Mouse (Mus musculus): ENCODE data around the gene Sowahb. TPM values are rescaled to one million over a fixed set of nuclear protein-coding genes. Genes with fewer than 3 reads are reported as not detected.

Sowahb gene
- polyA plus RNA-seq, 1 experiment from 2014 or later = 2.0 TPM

DNA sequence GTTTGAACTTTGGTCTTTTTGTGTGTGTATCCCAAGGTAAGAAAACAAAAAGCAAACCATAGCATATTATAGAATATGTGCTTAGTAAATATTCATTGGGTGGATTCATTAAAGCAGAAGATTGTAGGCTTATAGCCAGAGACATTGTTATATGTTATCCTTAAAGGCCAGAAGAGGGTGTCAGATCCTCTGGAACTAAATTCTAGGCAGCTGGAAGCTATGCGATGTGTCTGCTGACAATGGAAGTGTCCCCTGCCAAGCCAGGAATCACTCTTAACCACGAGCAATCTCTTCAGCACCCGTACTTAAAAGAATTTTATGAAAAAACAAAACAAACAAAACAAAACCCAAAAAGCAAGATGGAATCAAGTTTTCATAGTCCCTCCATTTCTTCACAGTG lies 27.1 kb downstream of the Sowahb start:
- Histone ChIP-seq H3K27ac (ENCODE audit: low read length) (no peak overlapping the region), H3K9ac (ENCODE audit: low read length) (no peak overlapping the region), H3K4me3 (replicated peaks; ENCODE audit: low read length) (no peak overlapping the region), H3K36me3 (ENCODE audit: control insufficient read depth, insufficient read depth, low read length) (no peaks in the 10 kb centered on the region), H3K4me1 (ENCODE audit: control insufficient read depth, insufficient read depth, low read length) (no peaks in the 10 kb centered on the region), H3K4me2 (ENCODE audit: low read depth, low read length) (no peak overlapping the region), H3K27me3 (ENCODE audit: control insufficient read depth, insufficient read depth, low read length) (no peaks in the 10 kb centered on the region), H3K9me3 (replicated peaks; ENCODE audit: control insufficient read depth, low read length) (no peaks in the 10 kb centered on the region)
- 43% methylated on average over 3 of the region's 3 CpGs for WGBS
- ATAC-seq (ENCODE audit: insufficient read depth, low FRiP score) = no peak

DNA sequence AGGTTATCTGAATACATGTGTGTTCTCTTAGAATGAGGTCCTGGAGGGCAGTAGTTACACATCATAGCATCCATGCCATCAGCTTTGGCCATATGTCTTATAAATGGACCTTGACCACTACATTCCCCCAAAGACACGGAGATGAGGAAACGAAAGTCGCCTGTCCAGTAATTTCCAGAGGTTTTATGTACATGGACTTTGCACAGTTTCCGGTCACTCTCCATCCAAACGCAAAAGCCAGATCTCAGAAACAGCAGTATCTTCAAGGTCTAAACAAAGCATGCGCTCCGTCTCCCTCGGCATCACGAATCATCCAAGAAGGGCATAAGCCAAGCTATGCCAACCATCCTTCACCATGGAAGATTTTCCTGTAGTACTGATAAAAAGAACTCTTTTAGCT lies 36.6 kb downstream of the Sowahb start:
- Histone ChIP-seq H3K27ac (ENCODE audit: low read length) (no peak overlapping the region), H3K9ac (ENCODE audit: low read length) (no peak overlapping the region), H3K27me3 (ENCODE audit: control insufficient read depth, insufficient read depth, low read length) (no peaks in the 10 kb centered on the region), H3K4me2 (ENCODE audit: low read depth, low read length) (no peak overlapping the region), H3K36me3 (ENCODE audit: control insufficient read depth, insufficient read depth, low read length) (no peaks in the 10 kb centered on the region), H3K9me3 (replicated peaks; ENCODE audit: control insufficient read depth, low read length) (no peaks in the 10 kb centered on the region), H3K4me3 (replicated peaks; ENCODE audit: low read length) (no peak overlapping the region), H3K4me1 (ENCODE audit: control insufficient read depth, insufficient read depth, low read length) (peaks cover 11% of the 10 kb centered on the region; the same call in 1 of the 2 replicates)
- no peak for ATAC-seq (ENCODE audit: insufficient read depth, low FRiP score)
- WGBS = 89% methylated on average over 9 of the region's 9 CpGs

DNA sequence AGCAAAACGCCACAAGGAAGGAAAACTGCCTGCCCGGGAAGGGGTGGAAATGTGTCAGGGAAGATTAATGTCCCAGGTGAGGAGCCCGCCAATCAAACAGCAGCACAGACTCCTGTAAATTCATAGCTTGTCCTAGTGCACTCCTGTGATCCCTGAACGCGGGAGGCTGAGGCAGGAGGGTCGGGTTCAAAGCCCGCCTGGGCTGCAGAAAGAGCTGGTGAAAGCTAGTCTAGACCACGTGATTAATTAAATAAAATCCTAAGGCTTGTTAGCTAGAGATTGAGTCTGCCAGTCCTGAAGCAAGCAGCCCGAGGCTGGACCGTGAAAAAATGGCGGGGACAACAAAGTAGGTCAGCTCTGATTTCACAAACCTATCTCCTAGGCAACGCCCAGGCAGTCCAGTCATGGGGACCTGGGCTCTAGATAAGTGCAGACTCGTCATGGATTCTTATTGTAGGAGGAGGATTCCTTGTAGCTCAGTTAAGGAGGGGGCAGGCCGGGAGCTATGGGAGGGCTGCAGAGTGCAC lies 38.9 kb downstream of the Sowahb start:
- peak; percentile 61 for ATAC-seq (ENCODE audit: insufficient read depth, low FRiP score)

DNA sequence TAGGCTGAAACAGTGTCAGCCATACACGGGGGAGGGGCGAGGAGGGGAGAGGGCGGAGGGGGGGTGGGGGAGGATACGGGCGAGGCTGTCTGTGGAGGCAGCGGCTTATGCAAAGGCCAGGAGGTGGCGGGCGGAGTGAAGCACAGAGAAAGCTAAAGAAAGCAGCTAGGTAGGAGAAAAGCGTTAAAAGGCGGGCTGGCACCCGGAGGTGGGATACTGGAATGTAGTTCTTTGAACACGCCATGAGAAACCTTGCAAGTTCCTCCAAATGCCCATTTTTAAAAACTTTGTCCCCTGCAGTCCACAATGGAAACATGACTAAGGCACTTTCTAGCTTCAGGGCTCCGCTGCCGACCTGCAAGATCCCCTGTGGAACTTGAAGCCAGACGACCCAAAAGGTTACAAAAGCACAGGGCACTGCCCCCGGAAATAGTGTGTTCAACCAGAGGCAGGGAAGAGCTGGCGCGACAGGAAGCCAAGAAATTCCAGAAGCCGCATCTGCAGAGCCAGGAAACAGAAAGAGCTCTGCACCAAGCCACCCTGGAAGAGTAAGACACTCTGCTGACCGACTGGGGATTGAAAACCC lies 39.5 kb downstream of the Sowahb start:
- ATAC-seq (ENCODE audit: insufficient read depth, low FRiP score) = no peak
- Histone ChIP-seq H3K4me3 (replicated peaks; ENCODE audit: low read length) (peak overlapping the region; percentile 30), H3K9me3 (replicated peaks; ENCODE audit: control insufficient read depth, low read length) (no peaks in the 10 kb centered on the region), H3K9ac (ENCODE audit: low read length) (peak overlapping the region; percentile 46), H3K4me1 (ENCODE audit: control insufficient read depth, insufficient read depth, low read length) (peaks cover 23% of the 10 kb centered on the region), H3K36me3 (ENCODE audit: control insufficient read depth, insufficient read depth, low read length) (no peaks in the 10 kb centered on the region), H3K27ac (ENCODE audit: low read length) (peak overlapping the region; percentile 66), H3K27me3 (ENCODE audit: control insufficient read depth, insufficient read depth, low read length) (no peaks in the 10 kb centered on the region), H3K4me2 (ENCODE audit: low read depth, low read length) (peak overlapping the region; percentile 53)
- WGBS = 4% methylated on average over 20 of the region's 20 CpGs

More for the DNA sequence above, 38.9 kb downstream of the Sowahb start:
- Histone ChIP-seq H3K36me3 (ENCODE audit: control insufficient read depth, insufficient read depth, low read length) (no peaks in the 10 kb centered on the region), H3K27ac (ENCODE audit: low read length) (peak overlapping the region; percentile 66), H3K4me3 (replicated peaks; ENCODE audit: low read length) (peak overlapping the region; percentile 30), H3K9ac (ENCODE audit: low read length) (peak overlapping the region; percentile 46), H3K4me2 (ENCODE audit: low read depth, low read length) (peak overlapping the region; percentile 53), H3K9me3 (replicated peaks; ENCODE audit: control insufficient read depth, low read length) (no peaks in the 10 kb centered on the region), H3K4me1 (ENCODE audit: control insufficient read depth, insufficient read depth, low read length) (peaks cover 18% of the 10 kb centered on the region), H3K27me3 (ENCODE audit: control insufficient read depth, insufficient read depth, low read length) (no peaks in the 10 kb centered on the region)
- 41% methylated on average over 14 of the region's 14 CpGs for WGBS

DNA sequence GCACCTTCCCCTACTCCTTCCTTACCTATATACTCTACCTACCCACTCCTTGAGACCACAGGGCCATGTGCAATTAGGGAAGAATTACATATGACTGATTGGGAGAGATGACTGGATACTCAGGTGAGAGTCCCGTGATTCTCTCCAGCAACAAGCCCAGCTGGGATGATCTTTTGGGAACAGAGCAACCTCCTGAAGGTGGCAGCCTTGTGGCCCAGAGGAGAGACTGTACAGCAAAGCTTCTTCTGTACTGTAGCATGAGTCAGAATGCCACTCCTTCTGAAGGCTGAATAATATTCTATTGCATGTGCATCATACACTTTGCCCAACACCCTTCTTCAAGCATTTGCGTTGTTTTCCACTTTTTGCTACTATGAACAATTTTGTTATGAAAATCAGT lies 42.2 kb downstream of the Sowahb start:
- ATAC-seq (ENCODE audit: insufficient read depth, low FRiP score) = no peak
- Histone ChIP-seq H3K9ac (ENCODE audit: low read length) (no peak overlapping the region), H3K36me3 (ENCODE audit: control insufficient read depth, insufficient read depth, low read length) (no peaks in the 10 kb centered on the region), H3K9me3 (replicated peaks; ENCODE audit: control insufficient read depth, low read length) (no peaks in the 10 kb centered on the region), H3K4me1 (ENCODE audit: control insufficient read depth, insufficient read depth, low read length) (peaks cover 40% of the 10 kb centered on the region), H3K27ac (ENCODE audit: low read length) (no peak overlapping the region), H3K4me3 (replicated peaks; ENCODE audit: low read length) (no peak overlapping the region), H3K27me3 (ENCODE audit: control insufficient read depth, insufficient read depth, low read length) (no peaks in the 10 kb centered on the region), H3K4me2 (ENCODE audit: low read depth, low read length) (no peak overlapping the region)
- 90% methylated on average over 2 of the region's 2 CpGs for WGBS

DNA sequence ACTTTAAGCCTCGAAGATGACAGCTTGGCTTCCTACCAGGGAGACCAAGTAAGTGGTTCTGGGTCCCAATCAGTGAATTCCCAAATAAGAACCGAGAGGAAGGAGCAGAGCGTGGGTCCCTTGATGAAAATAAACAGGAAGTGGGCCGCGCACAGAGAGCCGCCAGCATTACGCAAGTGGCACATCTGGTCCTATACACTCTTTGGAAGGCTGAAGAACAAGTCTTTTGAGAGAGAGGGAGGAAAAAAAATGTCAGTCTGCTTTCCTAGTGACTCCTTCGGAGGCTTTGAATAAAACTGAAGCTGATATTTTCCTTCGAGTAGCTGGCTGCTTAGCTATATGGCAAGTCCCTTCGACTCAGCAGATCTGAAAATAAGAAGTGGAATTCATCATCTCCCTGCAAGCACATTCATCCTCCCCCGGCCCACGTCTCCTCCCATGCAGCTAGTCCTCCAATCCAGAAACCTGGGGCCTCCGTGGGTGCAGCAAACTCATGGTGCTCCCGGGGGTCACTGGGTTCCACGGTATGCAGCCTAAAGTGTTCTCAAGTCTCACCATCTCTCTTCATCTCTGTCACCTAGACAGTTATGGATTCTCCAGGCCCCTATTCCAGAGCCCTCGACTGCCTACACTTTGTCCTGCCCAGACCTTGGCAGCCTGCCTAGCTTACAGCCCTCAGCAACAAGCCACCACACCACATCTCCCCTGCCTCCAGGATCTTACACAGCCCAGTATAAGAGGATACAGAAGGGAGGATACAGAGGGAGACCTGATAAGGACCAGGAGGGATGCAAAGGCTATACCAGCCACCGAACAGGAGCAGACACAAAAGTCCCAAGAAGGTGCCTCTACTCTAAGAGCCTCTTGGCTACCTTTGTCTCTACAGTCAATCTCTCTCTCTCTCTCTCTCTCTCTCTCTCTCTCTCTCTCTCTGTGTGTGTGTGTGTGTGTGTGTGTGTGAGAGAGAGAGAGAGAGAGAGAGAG lies 43.8 kb downstream of the Sowahb start:
- H3K9me3 ChIP-seq (replicated peaks; ENCODE audit: control insufficient read depth, low read length) = no peaks in the 10 kb centered on the region
- H3K27me3 ChIP-seq (ENCODE audit: control insufficient read depth, insufficient read depth, low read length) = no peaks in the 10 kb centered on the region
- 0 out of 2 replicates have a peak, but pooled peaks have one; percentile 38 for ATAC-seq (ENCODE audit: insufficient read depth, low FRiP score)
- WGBS = 29% methylated on average over 17 of the region's 17 CpGs
- no peaks in the 10 kb centered on the region for H3K36me3 ChIP-seq (ENCODE audit: control insufficient read depth, insufficient read depth, low read length)
- peak overlapping the region; percentile 47 for H3K9ac ChIP-seq (ENCODE audit: low read length)
- peaks cover 48% of the 10 kb centered on the region for H3K4me1 ChIP-seq (ENCODE audit: control insufficient read depth, insufficient read depth, low read length)
- no peak overlapping the region for H3K4me3 ChIP-seq (replicated peaks; ENCODE audit: low read length)
- H3K27ac ChIP-seq (ENCODE audit: low read length) = peak overlapping the region; percentile 90
- H3K4me2 ChIP-seq (ENCODE audit: low read depth, low read length) = 0 out of 2 replicates have a peak overlapping the region, but pooled peaks have one; percentile 8

DNA sequence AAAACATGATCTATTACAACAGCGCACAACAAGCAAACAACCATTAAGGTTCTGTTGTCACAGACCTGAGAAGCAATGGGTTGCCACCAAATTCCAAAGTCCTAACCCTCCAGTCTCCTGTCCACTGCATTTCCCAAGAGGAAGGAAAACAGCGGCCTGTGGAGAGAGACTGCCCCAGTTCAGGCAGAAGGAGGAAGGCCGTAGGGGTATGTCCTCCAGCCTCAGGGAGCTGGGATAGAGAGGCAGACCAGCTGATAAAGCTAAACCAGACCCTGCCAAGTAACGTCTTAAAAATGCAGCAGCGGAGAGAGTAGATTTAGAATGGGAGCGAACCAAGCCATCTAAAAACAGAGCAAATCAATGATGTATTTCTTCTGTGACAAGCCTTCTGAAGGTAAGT lies 44.8 kb downstream of the Sowahb start:
- H3K27me3 ChIP-seq (ENCODE audit: control insufficient read depth, insufficient read depth, low read length) = no peaks in the 10 kb centered on the region
- no peaks in the 10 kb centered on the region for H3K36me3 ChIP-seq (ENCODE audit: control insufficient read depth, insufficient read depth, low read length)
- no peak for ATAC-seq (ENCODE audit: insufficient read depth, low FRiP score)
- H3K4me3 ChIP-seq (replicated peaks; ENCODE audit: low read length) = no peak overlapping the region
- H3K4me1 ChIP-seq (ENCODE audit: control insufficient read depth, insufficient read depth, low read length) = peaks cover 39% of the 10 kb centered on the region
- H3K27ac ChIP-seq (ENCODE audit: low read length) = peak overlapping the region; percentile 90
- 57% methylated on average over 6 of the region's 6 CpGs for WGBS
- H3K9me3 ChIP-seq (replicated peaks; ENCODE audit: control insufficient read depth, low read length) = no peaks in the 10 kb centered on the region
- H3K9ac ChIP-seq (ENCODE audit: low read length) = no peak overlapping the region
- H3K4me2 ChIP-seq (ENCODE audit: low read depth, low read length) = no peak overlapping the region

DNA sequence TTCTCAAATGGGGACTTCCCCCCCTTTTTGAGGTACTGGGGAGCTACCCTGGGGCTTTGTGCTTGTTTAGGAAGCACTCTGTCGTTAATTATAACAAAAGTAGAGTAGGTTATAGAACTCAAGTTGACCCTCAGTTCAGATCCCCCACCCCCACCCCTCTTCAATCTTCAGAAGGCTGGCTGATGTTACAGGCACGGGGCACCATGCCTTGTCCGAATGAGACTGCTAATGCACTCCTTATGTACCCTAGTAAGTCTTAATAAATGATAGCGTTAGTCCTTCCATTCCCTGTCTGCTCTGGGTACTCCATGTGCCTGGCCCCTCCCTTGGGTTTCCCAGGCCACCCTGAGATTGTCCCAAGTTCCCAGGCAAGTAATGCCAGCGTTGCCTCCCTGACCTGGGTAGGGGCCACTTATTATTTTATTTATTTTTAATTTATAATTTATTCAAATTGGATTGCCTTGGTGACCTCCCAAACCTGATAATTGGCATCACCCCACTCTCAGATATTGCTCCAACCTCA lies 46.3 kb downstream of the Sowahb start:
- Histone ChIP-seq H3K4me1 (ENCODE audit: control insufficient read depth, insufficient read depth, low read length) (peaks cover 38% of the 10 kb centered on the region), H3K4me3 (replicated peaks; ENCODE audit: low read length) (no peak overlapping the region), H3K27ac (ENCODE audit: low read length) (peak overlapping the region; percentile 97), H3K36me3 (ENCODE audit: control insufficient read depth, insufficient read depth, low read length) (no peaks in the 10 kb centered on the region), H3K27me3 (ENCODE audit: control insufficient read depth, insufficient read depth, low read length) (no peaks in the 10 kb centered on the region), H3K9ac (ENCODE audit: low read length) (no peak overlapping the region), H3K4me2 (ENCODE audit: low read depth, low read length) (no peak overlapping the region), H3K9me3 (replicated peaks; ENCODE audit: control insufficient read depth, low read length) (no peaks in the 10 kb centered on the region)
- 31% methylated on average over 5 of the region's 5 CpGs for WGBS
- no peak for ATAC-seq (ENCODE audit: insufficient read depth, low FRiP score)

All from stomach, embryonic 16.5 days (tissue).